Mouse (Mus musculus): ENCODE measurements at regions not wholly inside any gene's neighbourhood (a gene's known extent, or its start where the extent isn't known, plus 50 kb on each side); places are given as distances from the start of the nearest gene placed in this dataset.

GRCm38 (mm10) chr6:52473042-52473589 lies 159.8 kb downstream of the Evx1 start:
- no peak for ATAC-seq (replicated peaks; ENCODE audit: insufficient number of reproducible peaks, low FRiP score, low TSS enrichment, poor library complexity, severe bottlenecking)

- 0 out of 2 replicates have a peak, but pooled peaks have one; percentile 18 for ATAC-seq (replicated peaks; ENCODE audit: insufficient number of reproducible peaks, low FRiP score, low TSS enrichment, poor library complexity, severe bottlenecking)
Observed at GRCm38 (mm10) chr6:52473924-52474323, 160.6 kb downstream of the Evx1 start.

GRCm38 (mm10) chr6:52475676-52476075 lies 162.4 kb downstream of the Evx1 start:
- no peak for ATAC-seq (replicated peaks; ENCODE audit: insufficient number of reproducible peaks, low FRiP score, low TSS enrichment, poor library complexity, severe bottlenecking)

GRCm38 (mm10) chr6:52476907-52477306 lies 163.3 kb downstream of the Hibadh start:
- no peak for ATAC-seq (replicated peaks; ENCODE audit: insufficient number of reproducible peaks, low FRiP score, low TSS enrichment, poor library complexity, severe bottlenecking)

- ATAC-seq (replicated peaks; ENCODE audit: insufficient number of reproducible peaks, low FRiP score, low TSS enrichment, poor library complexity, severe bottlenecking) = peak; percentile 67
Observed at GRCm38 (mm10) chr6:52477380-52477779, 162.8 kb downstream of the Hibadh start.

- ATAC-seq (replicated peaks; ENCODE audit: insufficient number of reproducible peaks, low FRiP score, low TSS enrichment, poor library complexity, severe bottlenecking) = no peak
Observed at GRCm38 (mm10) chr6:52478624-52479023, 161.6 kb downstream of the Hibadh start.

GRCm38 (mm10) chr6:52479200-52479599 lies 161.0 kb downstream of the Hibadh start:
- ATAC-seq (replicated peaks; ENCODE audit: insufficient number of reproducible peaks, low FRiP score, low TSS enrichment, poor library complexity, severe bottlenecking) = no peak

- no peak for ATAC-seq (replicated peaks; ENCODE audit: insufficient number of reproducible peaks, low FRiP score, low TSS enrichment, poor library complexity, severe bottlenecking)
Observed at GRCm38 (mm10) chr6:52481975-52482374, 158.2 kb downstream of the Hibadh start.

- ATAC-seq (replicated peaks; ENCODE audit: insufficient number of reproducible peaks, low FRiP score, low TSS enrichment, poor library complexity, severe bottlenecking) = no peak
Observed at GRCm38 (mm10) chr6:52486146-52486545, 154.0 kb downstream of the Hibadh start.

GRCm38 (mm10) chr6:52486655-52487054 lies 153.5 kb downstream of the Hibadh start:
- no peak for ATAC-seq (replicated peaks; ENCODE audit: insufficient number of reproducible peaks, low FRiP score, low TSS enrichment, poor library complexity, severe bottlenecking)

GRCm38 (mm10) chr6:52487861-52488260 lies 152.3 kb downstream of the Hibadh start:
- ATAC-seq (replicated peaks; ENCODE audit: insufficient number of reproducible peaks, low FRiP score, low TSS enrichment, poor library complexity, severe bottlenecking) = no peak

- ATAC-seq (replicated peaks; ENCODE audit: insufficient number of reproducible peaks, low FRiP score, low TSS enrichment, poor library complexity, severe bottlenecking) = no peak
Observed at GRCm38 (mm10) chr6:52490264-52490775, 149.9 kb downstream of the Hibadh start.

GRCm38 (mm10) chr6:52495301-52495700 lies 144.9 kb downstream of the Hibadh start:
- ATAC-seq (replicated peaks; ENCODE audit: insufficient number of reproducible peaks, low FRiP score, low TSS enrichment, poor library complexity, severe bottlenecking) = no peak

- ATAC-seq (replicated peaks; ENCODE audit: insufficient number of reproducible peaks, low FRiP score, low TSS enrichment, poor library complexity, severe bottlenecking) = no peak
Observed at GRCm38 (mm10) chr6:52495855-52496254, 144.3 kb downstream of the Hibadh start.

Measured in monocyte, adult 5-6 weeks (primary cell).